Mouse (Mus musculus): ENCODE results near the gene Slc38a7.
"Not testable (repeated sequence)": the region's sequence is repeated elsewhere in the genome, so short reads cannot be mapped to it uniquely, and the experiment has no call there.

Gene Slc38a7

GRCm38 (mm10) chr8:95853102-95853843 is at the start of gene Slc38a7:
TSS of gene Slc38a7 (minus strand) at chr8:95853539.
- DNase-seq (ENCODE audit: low spot score) = peak; percentile 92

- peak; percentile 73 for DNase-seq (ENCODE audit: low spot score)
These were observed 48.5 kb upstream of the Slc38a7 start for GRCm38 (mm10) chr8:95901864-95902263.

DNA sequence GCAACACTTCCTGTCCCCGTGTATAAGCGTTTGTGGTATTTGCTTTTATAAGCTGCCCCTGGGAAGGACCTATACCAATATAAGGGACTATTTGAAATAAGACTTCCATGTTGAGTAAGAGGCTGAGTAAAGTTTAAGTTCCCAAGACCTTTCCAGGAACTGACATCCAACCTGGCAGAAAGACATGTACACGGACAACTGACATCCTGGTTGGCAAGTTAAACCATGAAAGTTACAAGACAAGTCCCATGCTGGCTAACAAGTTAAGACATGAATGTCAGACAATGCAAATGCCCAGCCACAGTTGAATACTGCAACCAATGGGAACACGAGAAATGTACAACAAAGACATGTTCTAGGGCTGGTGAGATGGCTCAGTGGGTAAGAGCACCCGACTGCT is 40.4 kb upstream of the Slc38a7 start:
- no peak for DNase-seq (ENCODE audit: low spot score)

- peak; percentile 96 for DNase-seq (ENCODE audit: low spot score)
These were observed 35.2 kb upstream of the Slc38a7 start, which contains the start of gene Got2 for GRCm38 (mm10) chr8:95888285-95889136. TSS of gene Got2 (minus strand) at chr8:95888547.

GRCm38 (mm10) chr8:95887578-95888284 is 34.4 kb upstream of the Slc38a7 start:
- DNase-seq (ENCODE audit: low spot score) = peak; percentile 87

- DNase-seq (ENCODE audit: low spot score) = no peak
These were observed 33.6 kb upstream of the Slc38a7 start for GRCm38 (mm10) chr8:95886647-95887577.

DNA sequence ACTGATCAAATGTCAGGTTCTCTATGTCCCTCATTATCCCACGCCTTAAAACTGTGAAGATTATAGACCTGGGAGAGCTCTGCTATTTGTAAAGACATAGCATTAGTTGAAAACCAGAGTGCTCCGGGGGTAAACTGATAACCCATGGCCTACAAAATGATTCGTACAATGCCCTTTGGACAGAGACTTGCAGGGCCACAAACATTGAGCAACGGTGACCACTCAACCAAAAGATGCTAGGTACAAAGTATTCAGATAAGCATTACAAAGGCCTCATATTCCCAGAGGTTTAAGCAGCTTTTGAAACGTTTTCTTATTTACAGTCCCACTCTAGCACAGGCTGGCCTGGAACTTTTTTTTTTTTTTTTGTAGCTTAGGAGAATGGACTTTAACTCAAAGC is 32.6 kb upstream of the Slc38a7 start:
- DNase-seq (ENCODE audit: low spot score) = no peak

DNA sequence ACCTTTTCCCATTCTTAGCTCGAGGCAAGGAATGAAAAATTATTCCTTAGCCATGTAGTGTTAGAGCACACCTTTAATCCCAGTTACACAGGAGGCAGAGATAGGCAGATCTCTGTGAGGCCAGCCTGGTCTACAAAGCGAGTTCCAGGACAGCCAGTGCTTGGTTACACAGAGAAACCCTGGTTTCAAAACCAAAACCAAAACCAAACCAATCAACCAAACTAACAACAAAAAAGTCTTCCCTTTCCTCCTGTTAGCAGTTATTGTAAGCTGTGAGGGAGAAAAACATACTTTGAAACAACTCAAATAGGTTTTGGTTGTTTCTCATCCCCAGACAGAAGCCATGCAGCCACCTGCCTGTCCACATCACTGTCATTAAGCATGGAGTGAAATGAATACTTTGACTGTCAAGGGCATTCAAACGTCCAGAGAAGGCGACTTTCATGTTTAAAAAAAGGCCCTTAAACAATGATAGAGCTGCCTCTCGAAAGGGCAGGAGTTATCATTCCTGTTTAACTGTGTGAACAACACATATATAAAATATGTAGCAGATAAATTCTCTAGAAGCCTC is 32.0 kb upstream of the Slc38a7 start:
- DNase-seq (ENCODE audit: low spot score) = no peak

GRCm38 (mm10) chr8:95884491-95884890 is 31.2 kb upstream of the Slc38a7 start:
- DNase-seq (ENCODE audit: low spot score) = no peak

- DNase-seq (ENCODE audit: low spot score) = no peak
These were observed 28.9 kb upstream of the Slc38a7 start for GRCm38 (mm10) chr8:95882191-95882590.

- DNase-seq (ENCODE audit: low spot score) = no peak
These were observed 28.2 kb upstream of the Slc38a7 start for GRCm38 (mm10) chr8:95881576-95881975.

- no peak for DNase-seq (ENCODE audit: low spot score)
These were observed 26.5 kb upstream of the Slc38a7 start for GRCm38 (mm10) chr8:95879823-95880222.

- peak; percentile 23 for DNase-seq (ENCODE audit: low spot score)
These were observed 25.0 kb upstream of the Slc38a7 start for GRCm38 (mm10) chr8:95878176-95878962.

DNA sequence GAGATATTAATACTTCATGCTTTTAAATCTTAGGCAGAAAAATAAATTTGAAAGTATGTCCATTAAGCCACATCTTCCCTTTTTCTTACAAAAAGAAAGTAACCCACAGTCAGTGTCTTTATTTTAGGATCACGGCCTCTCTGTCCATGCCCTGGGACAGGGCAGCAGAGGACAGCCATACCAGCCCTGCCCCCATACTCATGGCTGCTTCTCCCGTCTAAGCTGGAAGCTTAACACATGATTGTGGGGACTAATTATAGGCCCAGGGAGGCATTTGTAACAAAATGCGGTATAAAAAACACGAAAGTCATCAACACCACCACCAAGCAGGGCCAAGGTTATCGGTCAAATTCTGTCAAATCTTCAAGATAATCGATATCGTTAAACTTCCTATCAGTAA is 21.9 kb upstream of the Slc38a7 start:
- DNase-seq (ENCODE audit: low spot score) = no peak

DNA sequence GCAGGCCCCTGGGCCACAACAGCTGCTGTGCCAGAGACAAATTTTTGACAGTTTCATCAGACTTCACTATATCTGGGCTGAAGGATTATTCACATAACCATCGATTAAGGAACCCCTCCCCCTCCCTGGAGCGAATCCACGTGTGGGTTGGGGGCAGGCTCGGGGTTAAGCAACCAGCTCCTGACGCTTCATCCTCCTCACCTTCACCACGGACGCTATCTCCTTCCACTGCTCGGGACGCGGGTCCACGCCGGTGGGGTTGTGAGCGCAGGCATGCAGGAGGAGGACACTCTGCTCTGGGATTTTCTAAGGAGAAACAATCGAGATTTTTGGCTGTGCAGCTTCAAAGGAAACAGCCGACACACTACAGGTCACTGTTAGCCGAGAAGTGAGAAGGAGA is 18.4 kb upstream of the Slc38a7 start:
- no peak for DNase-seq (ENCODE audit: low spot score)

DNA sequence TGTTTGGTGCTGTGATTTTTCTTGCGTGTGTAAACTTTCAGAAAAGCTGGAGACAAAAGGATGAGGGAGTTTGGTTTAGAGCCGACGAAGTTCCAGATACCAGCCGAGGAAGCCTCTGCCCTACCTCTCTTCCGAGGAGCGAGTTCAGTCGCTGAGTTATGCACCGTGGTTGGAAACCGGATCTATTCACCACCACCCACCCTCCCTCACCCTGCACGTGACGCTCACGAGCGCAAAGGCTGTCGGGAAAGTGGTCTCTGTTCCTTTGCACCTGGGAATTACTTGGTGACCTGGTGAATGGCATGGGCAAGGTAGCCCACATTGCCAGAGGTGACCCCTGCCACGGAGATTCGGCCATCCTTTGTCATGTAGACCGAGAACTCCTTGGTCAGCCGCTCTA is 11.5 kb upstream of the Slc38a7 start:
- not testable (repeated sequence) for DNase-seq (ENCODE audit: low spot score)

GRCm38 (mm10) chr8:95863761-95864440 is 10.6 kb upstream of the Slc38a7 start:
- DNase-seq (ENCODE audit: low spot score) = not testable (repeated sequence)

DNA sequence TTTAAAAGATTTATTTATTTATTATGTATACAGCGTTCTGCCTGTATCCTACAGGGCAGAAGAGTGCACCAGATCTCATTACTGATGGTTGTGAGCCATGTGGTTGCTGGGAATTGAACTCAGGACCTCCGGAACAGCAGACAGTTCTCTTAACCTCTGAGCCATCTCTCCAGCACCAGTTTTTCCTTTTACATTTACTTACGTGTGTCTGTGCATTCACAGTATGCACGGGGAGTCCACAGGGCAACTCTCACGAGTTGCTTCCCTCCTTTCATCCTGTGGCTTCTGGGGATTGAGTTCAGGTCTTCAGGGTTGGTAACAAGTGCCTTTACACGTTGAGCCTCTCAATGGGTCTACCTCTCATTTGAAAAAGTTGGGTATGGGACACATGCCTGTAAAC is 835 bp upstream of the Slc38a7 start:
- DNase-seq (ENCODE audit: low spot score) = no peak

DNA sequence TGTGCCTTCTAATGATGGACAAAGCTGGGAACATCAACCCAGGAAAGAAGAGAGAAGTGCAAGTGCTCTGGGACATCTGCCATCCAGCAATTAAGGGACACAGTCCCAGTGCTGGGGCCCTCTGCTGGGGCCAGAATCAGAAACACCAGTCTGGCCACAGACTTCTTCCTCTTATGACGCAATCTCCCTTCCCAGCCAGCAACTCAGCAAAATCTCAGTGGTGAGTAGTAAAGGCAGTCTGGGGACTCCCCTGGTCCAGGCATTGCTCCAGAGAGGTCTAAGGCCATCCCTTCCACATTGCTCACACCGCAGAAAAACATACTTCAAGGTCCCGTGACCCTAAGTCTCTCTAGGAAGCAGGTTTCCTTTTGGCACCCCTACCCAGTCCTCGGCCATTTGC is 1.0 kb downstream of the Slc38a7 start:
- DNase-seq (ENCODE audit: low spot score) = no peak

DNA sequence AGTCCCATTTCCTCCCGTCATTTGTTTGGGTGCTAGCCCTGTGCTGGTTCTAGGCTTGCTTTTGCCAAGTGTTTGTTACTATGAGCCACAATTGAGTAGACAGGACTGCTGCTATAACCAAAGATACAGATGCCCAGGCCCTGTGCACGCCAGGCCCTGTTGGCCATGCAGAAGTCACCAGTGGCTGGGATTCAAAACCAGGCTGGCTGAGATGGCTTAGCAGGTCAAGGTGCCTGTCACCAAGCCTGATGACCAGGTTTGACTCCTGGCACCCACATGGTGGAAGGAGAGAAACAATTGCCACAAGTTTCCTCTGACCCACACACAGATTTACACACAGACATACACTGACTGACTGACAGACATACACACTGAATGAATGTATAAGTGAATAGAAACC is 3.0 kb downstream of the Slc38a7 start:
- no peak for DNase-seq (ENCODE audit: low spot score)

All from embryo, embryonic 10.5 days (tissue).